ENCODE assay signal across 21 mouse cellular contexts in the genomic region with DNA sequence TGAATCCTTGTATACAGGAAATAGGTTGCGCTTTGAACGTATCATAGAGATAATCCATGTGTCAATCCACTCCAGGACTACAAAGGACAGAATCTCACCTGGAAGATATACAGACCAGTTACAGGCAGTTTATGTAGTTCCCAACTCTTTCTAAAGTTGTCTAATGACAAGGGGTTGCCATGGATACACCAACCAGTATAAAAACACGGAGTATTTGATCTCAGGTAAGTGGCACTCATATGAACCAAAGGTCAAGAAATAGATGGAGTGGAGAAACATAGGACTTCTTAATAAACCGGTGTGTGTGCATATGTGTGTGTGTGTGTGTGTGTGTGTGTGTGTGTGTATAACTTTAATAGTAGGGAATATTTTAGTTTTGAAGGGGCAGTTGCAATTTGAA.
DNase-seq lines count a peak whose midpoint lies in the region; ATAC-seq and TF ChIP-seq lines count a peak whose summit lies in the region.
"Had no signal": no experiment of that assay in that cellular context is flagged by ENCODE, and none has a peak within 500 bp of the region (broad histone marks: within the 10 kb centered on the region; RNA-seq: fewer than 3 reads in every experiment).

No protein-coding gene starts in this region.

- H3K9me3 ChIP-seq in lung, embryonic 16.5 days (ENCODE audit: control insufficient read depth, low read length) = no peaks in the 10 kb centered on the region
- H3K9me3 ChIP-seq: embryonic facial prominence, embryonic 13.5 days; embryonic facial prominence, embryonic 15.5 days; forebrain, embryonic 10.5 days; forebrain, embryonic 12.5 days had no signal

- no peaks in the 10 kb centered on the region for H3K4me1 ChIP-seq in lung, embryonic 16.5 days (replicated peaks; ENCODE audit: control insufficient read depth, insufficient read depth, low read length)
- no peaks in the 10 kb centered on the region for H3K4me1 ChIP-seq in lung, adult 2 months (ENCODE audit: control insufficient read depth, insufficient read depth, low read length)
- H3K4me1 ChIP-seq: embryonic facial prominence, embryonic 13.5 days; embryonic facial prominence, embryonic 15.5 days had no signal

- no peak for TF ChIP-seq POLR2A in lung, adult 2 months (IDR thresholded peaks at IDR 0.05; ENCODE audit: borderline replicate concordance, extremely low read depth, low read depth, low read length)

- no peak overlapping the region for H3K27ac ChIP-seq in lung, embryonic 16.5 days (ENCODE audit: low read length)
- H3K27ac ChIP-seq: embryonic facial prominence, embryonic 13.5 days; embryonic facial prominence, embryonic 15.5 days; forebrain, embryonic 10.5 days; forebrain, embryonic 12.5 days had no signal

- no peak overlapping the region for H3K4me3 ChIP-seq in lung, embryonic 16.5 days (ENCODE audit: low read length)
- H3K4me3 ChIP-seq in lung, adult 2 months (replicated peaks; ENCODE audit: extremely low read depth, low read depth, low read length) = no peak overlapping the region
- H3K4me3 ChIP-seq: embryonic facial prominence, embryonic 13.5 days; embryonic facial prominence, embryonic 15.5 days; erythroblast, embryonic 14.5 days; forebrain, embryonic 10.5 days; forebrain, embryonic 12.5 days had no signal

- 53% methylated on average over 4 of the region's 4 CpGs for whole genome bisulfite sequencing in lung, embryonic 16.5 days
- WGBS in lung, adult 2 months = 60% methylated on average over 4 of the region's 4 CpGs

- no peak overlapping the region for H3K9ac ChIP-seq in lung, embryonic 16.5 days (ENCODE audit: low read length)
- H3K9ac ChIP-seq: embryonic facial prominence, embryonic 13.5 days; embryonic facial prominence, embryonic 15.5 days; forebrain, embryonic 12.5 days had no signal

- no peak for DNase-seq in lung, postnatal 10 days
- DNase-seq in lung, postnatal 25 days (ENCODE audit: low spot score) = peak; percentile 12
- DNase-seq in lung, adult 2 months = no peak
- DNase-seq: adrenal gland, adult 2 months; adrenal gland, postnatal 10 days; adrenal gland, postnatal 25 days; cerebellum, adult 11 months; cerebellum, adult 18-20 months; cerebellum, adult 8-10 months; cerebellum, adult 9-11 months; cerebellum, postnatal 14 days; cerebellum, postnatal 36 days; embryo, embryonic 11 days had no signal

- no peak overlapping the region for H3K4me2 ChIP-seq in lung, embryonic 16.5 days (ENCODE audit: low read depth, low read length)
- H3K4me2 ChIP-seq: embryonic facial prominence, embryonic 13.5 days; embryonic facial prominence, embryonic 15.5 days; forebrain, embryonic 12.5 days had no signal

- H3K36me3 ChIP-seq in lung, embryonic 16.5 days (ENCODE audit: control insufficient read depth, insufficient read depth, low read length) = no peaks in the 10 kb centered on the region
- H3K36me3 ChIP-seq: embryonic facial prominence, embryonic 13.5 days; embryonic facial prominence, embryonic 15.5 days; forebrain, embryonic 10.5 days; forebrain, embryonic 12.5 days had no signal

- no peak for TF ChIP-seq CTCF in lung, adult 2 months (IDR thresholded peaks at IDR 0.05; ENCODE audit: insufficient read depth, low read length)

- no peaks in the 10 kb centered on the region for H3K27me3 ChIP-seq in lung, embryonic 16.5 days (ENCODE audit: control insufficient read depth, insufficient read depth, low read depth, low read length)
- H3K27me3 ChIP-seq: embryonic facial prominence, embryonic 15.5 days; forebrain, embryonic 12.5 days had no signal

- peak; percentile 54 for ATAC-seq in lung, embryonic 16.5 days (ENCODE audit: low read depth)
- ATAC-seq: forebrain, embryonic 14.5 days; forebrain, embryonic 16.5 days had no signal
